Mouse (Mus musculus): ENCODE measurements around the gene Pigr. TPM values are rescaled to one million over a fixed set of nuclear protein-coding genes. Genes with fewer than 3 reads are reported as not detected.

Gene Pigr
- polyA plus RNA-seq, 1 experiment from 2014 or later: not detected

Other genes with a start within 250 kb of the Pigr start
- not detected in 2 replicates for gene Zp3r, start 197.1 kb upstream of the Pigr start, polyA plus RNA-seq (2016; fragmentation: Nextera tagmentation; extraction: Ambion mirVana)
- not detected in 2 replicates for gene C4bp, start 165.1 kb upstream of the Pigr start, polyA plus RNA-seq (2016; fragmentation: Nextera tagmentation; extraction: Ambion mirVana)
- gene Gm29427, start 110.9 kb upstream of the Pigr start, polyA plus RNA-seq (2016; fragmentation: Nextera tagmentation; extraction: Ambion mirVana): not detected in 2 replicates
- 9.2 and 10.6 TPM in 2 replicates for gene Yod1, start 109.4 kb upstream of the Pigr start, polyA plus RNA-seq (2016; fragmentation: Nextera tagmentation; extraction: Ambion mirVana)
- gene Pfkfb2, start 97.4 kb upstream of the Pigr start, polyA plus RNA-seq (2016; fragmentation: Nextera tagmentation; extraction: Ambion mirVana): 4.2 and 4.6 TPM in 2 replicates
- 0.47 and 0.72 TPM in 2 replicates for gene AA986860, start 94.7 kb upstream of the Pigr start, polyA plus RNA-seq (2016; fragmentation: Nextera tagmentation; extraction: Ambion mirVana)
- not detected in 2 replicates for gene Fcamr, start 25.8 kb upstream of the Pigr start, polyA plus RNA-seq (2016; fragmentation: Nextera tagmentation; extraction: Ambion mirVana)
- not detected in 2 replicates for gene Fcmr, start 39.0 kb downstream of the Pigr start, polyA plus RNA-seq (2016; fragmentation: Nextera tagmentation; extraction: Ambion mirVana)
- gene Il24, start 60.8 kb downstream of the Pigr start, polyA plus RNA-seq (2016; fragmentation: Nextera tagmentation; extraction: Ambion mirVana): not detected in 2 replicates
- gene Il20, start 84.8 kb downstream of the Pigr start, polyA plus RNA-seq (2016; fragmentation: Nextera tagmentation; extraction: Ambion mirVana): not detected in 2 replicates
- gene Il19, start 113.4 kb downstream of the Pigr start, polyA plus RNA-seq (2016; fragmentation: Nextera tagmentation; extraction: Ambion mirVana): 0.21 and 0.39 TPM in 2 replicates
- gene Il10, start 193.2 kb downstream of the Pigr start, polyA plus RNA-seq (2016; fragmentation: Nextera tagmentation; extraction: Ambion mirVana): not detected in 2 replicates